Mouse (Mus musculus) kidney, postnatal 25 days (tissue): ENCODE measurements at regions not wholly inside any gene's neighbourhood (a gene's known extent, or its start where the extent isn't known, plus 50 kb on each side); places are given as distances from the start of the nearest gene placed in this dataset.
A peak's percentile ranks its signal among the peaks of the same experiment; 100 is the strongest.
"Not testable (repeated sequence)": the region's sequence is repeated elsewhere in the genome, so short reads cannot be mapped to it uniquely, and the experiment has no call there.

Experiments
- DNase-seq, 2 experiments: peaks; one replicate each; pipeline ENCODE4 v3.0.0; 2021; ENCODE audit warnings: mixed read lengths in 2 of 2

- no peak for DNase-seq
These were observed 640.4 kb upstream of the Gm19410 start for GRCm38 (mm10) chr8:35125179-35125578.

- DNase-seq = no peak
These were observed 633.3 kb upstream of the Gm19410 start for GRCm38 (mm10) chr8:35132281-35132680.

- DNase-seq = no peak
These were observed 630.0 kb upstream of the Gm19410 start for GRCm38 (mm10) chr8:35135630-35136029.

- no peak for DNase-seq
These were observed 628.9 kb upstream of the Gm19410 start for GRCm38 (mm10) chr8:35136643-35137042.

GRCm38 (mm10) chr8:35140775-35141174, 624.8 kb upstream of the Gm19410 start:
- DNase-seq = peak in 1 of 2 experiments; percentile 20

GRCm38 (mm10) chr8:35143018-35143656, 622.5 kb upstream of the Gm19410 start:
- no peak for DNase-seq

GRCm38 (mm10) chr8:35143684-35144083, 621.9 kb upstream of the Gm19410 start:
- DNase-seq = no peak

- peak; percentile 38 to 64 for DNase-seq
These were observed 621.2 kb upstream of the Gm19410 start for GRCm38 (mm10) chr8:35144401-35144800.

GRCm38 (mm10) chr8:35147481-35147880, 618.1 kb upstream of the Gm19410 start:
- no peak for DNase-seq

GRCm38 (mm10) chr8:35147967-35148366, 617.6 kb upstream of the Gm19410 start:
- DNase-seq = no peak

- DNase-seq = no peak
These were observed 613.0 kb upstream of the Gm19410 start for GRCm38 (mm10) chr8:35152585-35152984.

- DNase-seq = no peak
These were observed 609.3 kb upstream of the Gm19410 start for GRCm38 (mm10) chr8:35156272-35156671.

GRCm38 (mm10) chr8:35157711-35158110, 607.9 kb upstream of the Gm19410 start:
- no peak for DNase-seq

- peak; percentile 51 to 68 for DNase-seq
These were observed 606.3 kb upstream of the Gm19410 start for GRCm38 (mm10) chr8:35159329-35159728.

GRCm38 (mm10) chr8:35160230-35160629, 605.4 kb upstream of the Gm19410 start:
- no peak for DNase-seq

GRCm38 (mm10) chr8:35162166-35162565, 603.4 kb upstream of the Gm19410 start:
- DNase-seq = not testable (repeated sequence)

GRCm38 (mm10) chr8:35166611-35167010, 599.0 kb upstream of the Gm19410 start:
- no peak for DNase-seq

- no peak for DNase-seq
These were observed 593.9 kb upstream of the Gm19410 start for GRCm38 (mm10) chr8:35171536-35172310.

GRCm38 (mm10) chr8:35177314-35177713, 588.3 kb upstream of the Gm19410 start:
- DNase-seq = no peak

GRCm38 (mm10) chr8:35180075-35180474, 585.5 kb upstream of the Gm19410 start:
- no peak for DNase-seq

GRCm38 (mm10) chr8:35182141-35182540, 583.4 kb upstream of the Gm19410 start:
- DNase-seq = no peak

GRCm38 (mm10) chr8:35183423-35183822, 582.2 kb upstream of the Gm19410 start:
- no peak for DNase-seq

GRCm38 (mm10) chr8:35185165-35185564, 580.4 kb upstream of the Gm19410 start:
- no peak for DNase-seq

- no peak for DNase-seq
These were observed 577.1 kb upstream of the Gm19410 start for GRCm38 (mm10) chr8:35188531-35188930.
